Mouse (Mus musculus) intestine, embryonic 14.5 days (tissue): Measurements from ENCODE around the gene Dok5. TPM values are rescaled to one million over a fixed set of nuclear protein-coding genes. Genes with fewer than 3 reads are reported as not detected.

Experiments used
- ATAC-seq: fragments of 200-750 bp; cut with Nextera tagmentation; replicated peaks from 2 replicates; pipeline ENCODE4 v1.8.0; 2017; ENCODE audit warnings: low read depth, moderate number of reproducible peaks, moderate TSS enrichment, moderate library complexity; ENCODE audit not compliant: low FRiP score, low TSS enrichment
- DNase-seq: peaks from one replicate; pipeline ENCODE4 v3.0.0-alpha.2; 2018; ENCODE audit warnings: low spot score
- H3K27ac ChIP-seq: fragments of 300-500 bp; sonication (generic); 2 replicates; pipeline ENCODE4 v1.5.1; 2014; ENCODE audit warnings: low read depth, mild to moderate bottlenecking, control low read depth
- H3K27me3 ChIP-seq: fragments of 300-500 bp; sonication (generic); replicated peaks from 2 replicates; pipeline ENCODE4 v1.6.1; 2014; ENCODE audit warnings: low read length, control low read depth; ENCODE audit not compliant: control insufficient read depth, insufficient read depth
- H3K36me3 ChIP-seq: fragments of 300-500 bp; sonication (generic); 2 replicates; pipeline ENCODE4 v1.6.1; 2014; ENCODE audit warnings: low read length, control low read depth; ENCODE audit not compliant: control insufficient read depth, insufficient read depth
- H3K4me1 ChIP-seq: fragments of 300-500 bp; sonication (generic); replicated peaks from 2 replicates; pipeline ENCODE4 v1.6.1; 2014; ENCODE audit warnings: low read length, control low read depth, mixed read lengths; ENCODE audit not compliant: control insufficient read depth, insufficient read depth
- H3K4me2 ChIP-seq: fragments of 300-500 bp; sonication (generic); 2 replicates; pipeline ENCODE4 v1.6.1; 2014; ENCODE audit warnings: low read length
- H3K4me3 ChIP-seq: fragments of 300-500 bp; sonication (generic); 2 replicates; pipeline ENCODE4 v1.5.1; 2014; ENCODE audit warnings: low read depth, low read length, control low read depth, mixed read lengths
- H3K9ac ChIP-seq: fragments of 300-500 bp; sonication (generic); 2 replicates; pipeline ENCODE4 v1.6.1; 2014; ENCODE audit warnings: mild to moderate bottlenecking, low read length
- H3K9me3 ChIP-seq: fragments of 300-500 bp; sonication (generic); 2 replicates; pipeline ENCODE4 v1.6.1; 2016; ENCODE audit warnings: low read length, control low read depth; ENCODE audit not compliant: control insufficient read depth
- WGBS: fragments of 180-500 bp; shearing (Covaris S2); extraction: QIAGEN DNeasy Blood & Tissue Kit; methylation state at CpG from one replicate; pipeline ENCODE4 v1.1.7; 2014; 5-methylcytosine and 5-hydroxymethylcytosine counted together
- polyA plus RNA-seq: library from polyadenylated mRNA; unstranded; fragments of >200 nt; fragmentation: Nextera tagmentation; extraction: Ambion mirVana; gene quantifications from 2 replicates; pipeline ENCODE4 v1.2.1, GENCODE M21; 2014

Gene Dok5
- polyA plus RNA-seq, 1 experiment from 2014 or later: 1.6 TPM

DNA sequence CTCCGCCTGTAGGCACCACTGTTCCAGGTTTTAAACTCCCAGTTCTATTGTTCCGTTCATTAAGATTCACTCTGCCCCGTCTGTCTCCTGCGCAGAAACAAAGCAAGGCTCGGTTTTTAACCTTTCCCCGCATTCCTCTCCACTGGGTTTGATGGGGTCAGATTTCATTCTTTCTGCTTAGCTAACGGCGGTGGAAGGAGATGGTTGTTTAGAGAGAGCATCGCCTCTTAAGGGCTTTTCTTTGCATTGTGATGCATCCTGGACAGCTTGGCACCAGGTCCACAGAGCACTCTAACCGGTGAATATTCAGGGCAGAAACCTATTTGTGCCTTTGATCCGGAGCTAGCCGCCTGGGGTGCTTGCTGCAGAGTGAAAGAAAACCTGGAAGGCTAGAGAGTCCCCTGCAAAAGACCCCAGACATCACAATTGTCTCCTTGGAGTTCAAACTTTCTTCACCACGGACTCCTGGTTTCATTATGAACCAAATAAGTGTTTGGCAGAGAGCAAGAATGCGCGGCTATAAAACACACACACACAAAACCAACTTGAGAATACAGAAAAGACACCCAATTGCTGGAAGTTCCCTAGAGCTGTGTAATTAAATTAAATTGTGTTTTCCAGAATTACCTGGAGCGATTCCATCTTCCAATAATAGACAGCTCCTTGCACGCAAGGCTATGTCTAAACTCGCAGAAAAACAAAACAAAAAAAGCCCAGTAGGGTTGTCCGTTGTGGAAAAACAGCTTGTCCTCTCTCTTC, 40.7 kb downstream of the Dok5 start:
- Histone ChIP-seq H3K9ac (no peak overlapping the region), H3K27me3 (no peaks in the 10 kb centered on the region), H3K4me2 (peak overlapping the region; percentile 30), H3K9me3 (no peaks in the 10 kb centered on the region), H3K36me3 (no peaks in the 10 kb centered on the region), H3K27ac (no peak overlapping the region), H3K4me1 (no peaks in the 10 kb centered on the region; the same call in 1 of the 2 replicates), H3K4me3 (no peak overlapping the region)
- WGBS: 13% methylated on average over 19 of the region's 19 CpGs
- DNase-seq (no peak), ATAC-seq (no peak)

- no peak overlapping the region for H3K27ac ChIP-seq
- no peak for ATAC-seq
- 63% methylated on average over 8 of the region's 8 CpGs for WGBS
Measured at GRCm38 (mm10) chr2:170772885-170773270, 41.3 kb downstream of the Dok5 start.

DNA sequence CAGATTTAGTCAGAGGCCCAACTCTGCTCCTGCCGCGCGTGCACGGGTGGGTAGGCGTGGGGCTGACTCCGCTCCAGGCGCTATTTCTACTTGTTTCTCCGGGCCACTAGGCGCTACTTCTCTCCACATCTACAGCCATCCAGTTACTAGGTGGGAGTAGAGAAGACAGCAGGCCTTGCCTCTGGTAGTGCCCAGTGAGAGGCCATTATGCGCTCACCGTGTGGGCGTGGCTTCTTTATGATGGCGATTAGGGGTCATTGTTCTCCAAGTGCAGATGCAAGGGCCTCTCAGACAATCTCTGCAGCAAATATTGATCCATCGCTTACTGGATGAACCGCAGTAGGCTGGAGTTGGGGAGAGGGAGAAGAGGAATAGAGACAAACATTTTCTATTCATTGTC, 44.0 kb downstream of the Dok5 start:
- Histone ChIP-seq H3K27ac (no peak overlapping the region), H3K36me3 (no peaks in the 10 kb centered on the region), H3K4me2 (no peak overlapping the region), H3K9me3 (no peaks in the 10 kb centered on the region), H3K9ac (no peak overlapping the region), H3K4me3 (no peak overlapping the region), H3K27me3 (no peaks in the 10 kb centered on the region), H3K4me1 (no peaks in the 10 kb centered on the region; the same call in 1 of the 2 replicates)
- WGBS: 88% methylated on average over 15 of the region's 15 CpGs
- no peak for DNase-seq
- ATAC-seq: no peak

More at GRCm38 (mm10) chr2:170772885-170773270, 41.3 kb downstream of the Dok5 start:
- Histone ChIP-seq H3K4me3 (no peak overlapping the region), H3K9ac (no peak overlapping the region), H3K36me3 (no peaks in the 10 kb centered on the region), H3K27me3 (no peaks in the 10 kb centered on the region), H3K4me2 (no peak overlapping the region), H3K9me3 (no peaks in the 10 kb centered on the region), H3K4me1 (no peaks in the 10 kb centered on the region; the same call in 1 of the 2 replicates)
- no peak for DNase-seq

DNA sequence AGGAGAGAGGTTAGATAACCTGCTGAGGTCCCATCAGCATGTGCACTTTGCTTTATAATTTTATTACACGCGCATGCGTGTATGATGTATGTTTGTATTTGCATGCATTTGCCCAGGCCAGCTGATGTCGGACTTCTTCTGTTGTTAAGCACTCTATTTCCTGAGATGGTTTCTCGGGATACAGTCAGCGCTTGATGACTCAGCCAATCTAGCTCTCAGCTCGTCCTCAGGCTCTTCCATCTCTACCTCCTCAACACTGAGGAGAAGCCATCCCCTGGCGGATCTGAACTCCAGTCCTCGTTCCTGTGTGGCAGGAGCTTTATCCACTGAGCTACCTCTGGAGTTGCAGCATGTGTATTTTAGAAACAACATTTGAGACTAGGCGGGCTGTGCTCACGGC, 44.5 kb downstream of the Dok5 start:
- Histone ChIP-seq H3K9me3 (no peaks in the 10 kb centered on the region), H3K27ac (no peak overlapping the region), H3K9ac (no peak overlapping the region), H3K4me3 (no peak overlapping the region), H3K27me3 (no peaks in the 10 kb centered on the region), H3K4me1 (no peaks in the 10 kb centered on the region; the same call in 1 of the 2 replicates), H3K4me2 (no peak overlapping the region), H3K36me3 (no peaks in the 10 kb centered on the region)
- WGBS: 90% methylated on average over 11 of the region's 11 CpGs
- ATAC-seq (no peak), DNase-seq (no peak)

GRCm38 (mm10) chr2:170777572-170777971, 46.0 kb downstream of the Dok5 start:
- H3K9ac ChIP-seq: no peak overlapping the region
- H3K4me3 ChIP-seq: no peak overlapping the region
- no peaks in the 10 kb centered on the region for H3K9me3 ChIP-seq
- WGBS: 78% methylated on average over 6 of the region's 6 CpGs
- ATAC-seq: no peak
- no peaks in the 10 kb centered on the region for H3K27me3 ChIP-seq
- H3K27ac ChIP-seq: no peak overlapping the region
- H3K4me2 ChIP-seq: no peak overlapping the region
- no peak for DNase-seq
- H3K36me3 ChIP-seq: no peaks in the 10 kb centered on the region
- H3K4me1 ChIP-seq: no peaks in the 10 kb centered on the region

- H3K4me3 ChIP-seq: no peak overlapping the region
- H3K27ac ChIP-seq: no peak overlapping the region
- no peaks in the 10 kb centered on the region for H3K27me3 ChIP-seq
- DNase-seq: no peak
- H3K9ac ChIP-seq: no peak overlapping the region
- H3K4me1 ChIP-seq: no peaks in the 10 kb centered on the region
- no peaks in the 10 kb centered on the region for H3K9me3 ChIP-seq
- H3K4me2 ChIP-seq: no peak overlapping the region
- ATAC-seq: no peak
- 92% methylated on average over 11 of the region's 11 CpGs for WGBS
- H3K36me3 ChIP-seq: no peaks in the 10 kb centered on the region
Measured at GRCm38 (mm10) chr2:170780010-170780750, 48.6 kb downstream of the Dok5 start.

GRCm38 (mm10) chr2:170788101-170788500, 56.5 kb downstream of the Dok5 start:
- no peaks in the 10 kb centered on the region for H3K9me3 ChIP-seq
- 91% methylated on average over 10 of the region's 10 CpGs for WGBS

DNA sequence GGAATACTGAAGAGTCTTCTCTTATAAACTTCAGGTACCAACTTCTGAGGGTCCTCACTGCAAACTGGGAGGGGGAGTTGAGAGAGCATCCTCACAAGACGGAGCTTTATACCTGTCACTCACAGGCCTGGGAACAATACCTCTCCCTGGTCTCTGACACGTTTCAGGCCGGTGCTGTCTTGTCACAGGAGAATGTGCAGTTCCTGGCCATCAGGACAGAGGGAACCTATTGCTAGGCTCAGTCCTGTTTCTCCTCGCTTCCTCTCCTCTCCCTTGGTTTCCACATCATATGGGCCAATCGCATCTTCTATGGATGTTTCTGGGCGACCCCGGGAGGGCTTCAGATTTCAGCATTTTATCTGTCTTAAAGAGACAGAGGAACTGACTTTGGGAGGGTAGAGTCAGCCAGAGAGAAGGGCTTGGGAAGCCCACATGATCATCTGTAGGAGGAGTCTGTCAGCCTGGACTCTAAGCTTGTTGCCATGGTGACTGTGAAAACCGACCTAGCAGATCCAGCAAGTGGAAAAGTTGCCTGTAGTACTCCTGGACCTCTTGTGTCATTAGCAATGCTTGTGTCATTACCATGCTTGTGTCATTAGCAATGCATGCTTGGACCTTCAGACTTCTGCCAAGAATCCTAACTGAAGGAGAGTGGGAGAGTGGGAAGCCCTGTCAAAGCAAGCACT, 59.9 kb downstream of the Dok5 start:
- no peak for DNase-seq
- H3K27ac ChIP-seq: no peak overlapping the region
- WGBS: 27% methylated on average over 8 of the region's 8 CpGs
- no peaks in the 10 kb centered on the region for H3K4me1 ChIP-seq
- no peak overlapping the region for H3K9ac ChIP-seq
- H3K4me3 ChIP-seq: no peak overlapping the region
- ATAC-seq: no peak
- H3K9me3 ChIP-seq: 0 out of 2 replicates have a peak, but pooled peaks cover 4% of the 10 kb centered on the region
- H3K27me3 ChIP-seq: no peaks in the 10 kb centered on the region
- H3K36me3 ChIP-seq: no peaks in the 10 kb centered on the region
- H3K4me2 ChIP-seq: no peak overlapping the region

More at GRCm38 (mm10) chr2:170788101-170788500, 56.5 kb downstream of the Dok5 start:
- H3K27me3 ChIP-seq: no peaks in the 10 kb centered on the region
- no peak overlapping the region for H3K4me2 ChIP-seq
- no peak overlapping the region for H3K9ac ChIP-seq
- no peaks in the 10 kb centered on the region for H3K4me1 ChIP-seq
- no peaks in the 10 kb centered on the region for H3K36me3 ChIP-seq
- no peak for DNase-seq
- H3K27ac ChIP-seq: no peak overlapping the region
- ATAC-seq: no peak
- H3K4me3 ChIP-seq: no peak overlapping the region
